Mouse (Mus musculus) midbrain, postnatal 0 days (tissue): ENCODE results near the gene Rnf144a. TPM values are rescaled to one million over a fixed set of nuclear protein-coding genes. Genes with fewer than 3 reads are reported as not detected.

ENCODE experiments used
- ATAC-seq: fragments of 200-750 bp; cut with Nextera tagmentation; 2 replicates; pipeline ENCODE4 v1.8.0; 2017; ENCODE audit warnings: moderate number of reproducible peaks, mild to moderate bottlenecking, moderate TSS enrichment, moderate library complexity; ENCODE audit not compliant: low FRiP score
- DNase-seq: peaks from one replicate; pipeline ENCODE4 v3.0.0-alpha.2; 2015; ENCODE audit warnings: low spot score
- H3K27ac ChIP-seq: fragments of 300-500 bp; sonication (generic); 2 replicates; pipeline ENCODE4 v1.5.1; 2014; ENCODE audit warnings: low read depth, mild to moderate bottlenecking, low read length, mixed read lengths
- H3K27me3 ChIP-seq: fragments of 300-500 bp; sonication (generic); 2 replicates; pipeline ENCODE4 v1.6.1; 2014; ENCODE audit warnings: low read length, control low read depth, mixed read lengths; ENCODE audit not compliant: insufficient read depth
- H3K36me3 ChIP-seq: fragments of 300-500 bp; sonication (generic); 2 replicates; pipeline ENCODE4 v1.6.1; 2014; ENCODE audit warnings: low read length, control low read depth, mixed read lengths; ENCODE audit not compliant: insufficient read depth
- H3K4me1 ChIP-seq: fragments of 300-500 bp; sonication (generic); 2 replicates; pipeline ENCODE4 v1.6.1; 2014; ENCODE audit warnings: mild to moderate bottlenecking, control low read depth, antibody characterized with exemption, low read length, mixed read lengths; ENCODE audit not compliant: insufficient read depth
- H3K4me2 ChIP-seq: fragments of 300-500 bp; sonication (generic); 2 replicates; pipeline ENCODE4 v1.6.1; 2014; ENCODE audit warnings: low read depth, mild to moderate bottlenecking, low read length, mixed read lengths; ENCODE audit not compliant: poor library complexity, severe bottlenecking
- H3K4me3 ChIP-seq: fragments of 300-500 bp; sonication (generic); 2 replicates; pipeline ENCODE4 v1.5.1; 2014; ENCODE audit warnings: low read depth, mild to moderate bottlenecking, low read length, moderate library complexity
- H3K9ac ChIP-seq: fragments of 300-500 bp; sonication (generic); replicated peaks from 2 replicates; pipeline ENCODE4 v1.6.1; 2014; ENCODE audit warnings: mild to moderate bottlenecking, low read length, moderate library complexity, mixed read lengths; ENCODE audit not compliant: poor library complexity, severe bottlenecking
- H3K9me3 ChIP-seq: fragments of 300-500 bp; sonication (generic); 2 replicates; pipeline ENCODE4 v1.6.1; 2016; ENCODE audit warnings: low read length, control low read depth
- CTCF ChIP-seq: IDR thresholded peaks from 2 replicates; pipeline ENCODE4 v1.5.1; 2016; ENCODE audit warnings: antibody characterized with exemption, mild to moderate bottlenecking
- WGBS: fragments of 180-500 bp; shearing (Covaris S2); extraction: QIAGEN DNeasy Blood & Tissue Kit; methylation state at CpG from one replicate; pipeline ENCODE4 v1.1.7; 2014; 5-methylcytosine and 5-hydroxymethylcytosine counted together
- polyA plus RNA-seq: library from polyadenylated mRNA; unstranded; fragments of >200 nt; fragmentation: Nextera tagmentation; extraction: Ambion mirVana; gene quantifications from 2 replicates; pipeline ENCODE4 v1.2.1, GENCODE M21; 2015
- total RNA-seq: library from RNA; depleted of rRNA; stranded (reverse); fragments of >200 nt; gene quantifications from 2 replicates; pipeline ENCODE4 v1.2.3, GENCODE M21; 2014; rRNA removed

The Rnf144a gene
- total RNA-seq (32.0 TPM in 2 replicates), polyA plus RNA-seq (20.3 and 22.0 TPM in 2 replicates)

DNA sequence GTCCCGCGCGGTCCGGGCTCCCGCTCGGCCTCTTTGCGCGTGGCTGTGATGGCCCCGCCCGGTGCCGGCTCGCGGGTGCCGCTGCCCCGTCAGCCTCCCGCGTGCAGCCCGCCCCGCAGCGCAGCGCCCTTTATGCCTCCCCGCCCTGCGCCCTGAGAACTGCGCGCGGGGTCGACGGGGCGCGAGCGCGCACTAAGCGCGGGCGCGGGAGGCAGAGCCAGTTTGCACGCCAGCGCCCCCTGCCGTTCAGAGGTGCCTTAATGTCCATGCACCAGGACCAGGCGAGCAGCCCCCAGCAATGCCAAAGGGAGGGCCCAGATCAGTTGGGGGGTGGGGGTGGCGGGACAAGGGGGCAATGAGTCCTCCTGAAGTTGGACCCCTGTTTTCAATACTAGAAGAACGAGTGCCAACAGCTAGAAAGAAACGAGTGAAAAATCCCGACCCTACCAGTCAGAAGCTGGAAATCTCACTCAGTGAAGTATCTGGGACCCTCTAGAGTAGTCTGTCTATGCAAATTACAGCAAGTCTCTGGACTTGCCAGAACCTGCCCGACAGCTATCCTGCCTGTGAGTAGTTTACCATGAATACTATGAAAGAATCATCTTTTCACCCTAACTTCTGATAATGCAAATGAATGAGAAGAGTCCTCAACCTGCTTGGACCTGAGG, at the start of gene Rnf144a:
Gene Rnf144a (minus strand): TSS at position 151 of the 668 bp plus-strand sequence.
- Histone ChIP-seq H3K27me3 (no peaks in the 10 kb centered on the region), H3K4me3 (peak within 1 kb of the TSS; percentile 93), H3K27ac (peak within 1 kb of the TSS; percentile 77), H3K4me1 (peaks cover 15% of the 10 kb centered on the region), H3K9ac (peak within 1 kb of the TSS; percentile 86), H3K9me3 (no peaks in the 10 kb centered on the region), H3K4me2 (peak within 1 kb of the TSS; percentile 92), H3K36me3 (no peaks in the 10 kb centered on the region)
- WGBS, result 2% methylated on average over 42 of the region's 45 CpGs
- ATAC-seq, result peak; percentile 90
- peak; percentile 88 for TF ChIP-seq CTCF
- peak; percentile 92 for DNase-seq

DNA sequence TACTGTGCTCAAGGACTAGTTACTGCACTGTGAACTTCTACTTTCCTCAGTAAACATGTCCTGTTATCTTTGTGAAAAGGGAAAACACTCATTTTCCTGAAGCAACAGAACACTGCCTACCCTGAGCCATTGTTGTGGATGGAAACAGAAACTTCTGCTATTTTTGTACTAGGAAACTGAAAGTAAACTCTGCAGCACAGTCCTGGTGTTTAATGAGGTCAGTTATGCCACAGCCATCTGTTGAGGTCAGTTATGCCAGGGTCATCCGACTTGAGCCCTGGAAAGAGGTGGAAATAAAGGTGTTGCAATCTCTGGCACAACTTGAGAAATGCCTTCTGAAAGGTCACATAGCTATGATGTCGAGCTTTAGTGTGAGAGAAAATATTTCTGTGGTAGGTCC, 45.0 kb upstream of the Rnf144a start:
- H3K4me1 ChIP-seq, result 0 out of 2 replicates have a peak, but pooled peaks cover 4% of the 10 kb centered on the region
- TF ChIP-seq CTCF, result no peak
- H3K27ac ChIP-seq, result no peak overlapping the region
- no peak overlapping the region for H3K4me2 ChIP-seq
- ATAC-seq (no peak), DNase-seq (no peak)
- no peaks in the 10 kb centered on the region for H3K9me3 ChIP-seq
- WGBS, result 66% methylated on average over 2 of the region's 2 CpGs
- H3K9ac ChIP-seq, result no peak overlapping the region
- H3K27me3 ChIP-seq, result no peaks in the 10 kb centered on the region
- no peak overlapping the region for H3K4me3 ChIP-seq
- no peaks in the 10 kb centered on the region for H3K36me3 ChIP-seq

DNA sequence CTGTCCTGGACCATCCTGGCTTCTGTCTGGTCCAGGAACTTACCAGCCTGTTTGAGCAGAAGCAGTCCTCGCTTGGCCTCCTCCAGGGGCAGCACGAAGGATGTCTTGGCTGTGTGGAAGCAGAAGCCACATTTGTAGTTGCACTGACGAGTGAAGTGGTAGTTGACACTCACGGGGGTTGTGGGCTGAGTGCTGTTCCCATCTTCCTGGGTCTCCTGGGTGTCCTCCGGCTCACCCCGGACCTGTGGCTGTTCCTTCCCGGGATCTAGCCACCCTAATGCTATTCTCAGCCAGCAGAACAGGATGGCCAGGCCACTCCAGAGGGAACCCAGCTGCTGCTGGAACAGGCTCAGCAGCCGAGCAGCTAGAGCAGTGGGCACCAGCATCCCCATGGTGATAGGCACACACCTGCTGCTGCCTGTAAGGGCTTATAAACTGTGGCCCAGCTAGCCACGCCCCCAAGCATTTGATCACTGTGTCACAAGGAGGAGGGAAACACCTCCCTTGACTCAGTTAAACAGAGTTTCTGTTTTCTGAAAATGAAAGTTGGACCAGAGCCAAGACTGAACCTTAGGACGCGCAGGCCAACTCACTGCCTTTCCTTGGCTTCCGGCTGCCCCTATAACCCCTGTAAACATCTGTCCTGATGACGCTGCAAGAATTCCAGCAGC, 41.1 kb upstream of the Rnf144a start, which contains the start of gene Rsad2:
Gene Rsad2 (minus strand): TSS at position 425 of the 671 bp plus-strand sequence.
- ATAC-seq, result no peak

DNA sequence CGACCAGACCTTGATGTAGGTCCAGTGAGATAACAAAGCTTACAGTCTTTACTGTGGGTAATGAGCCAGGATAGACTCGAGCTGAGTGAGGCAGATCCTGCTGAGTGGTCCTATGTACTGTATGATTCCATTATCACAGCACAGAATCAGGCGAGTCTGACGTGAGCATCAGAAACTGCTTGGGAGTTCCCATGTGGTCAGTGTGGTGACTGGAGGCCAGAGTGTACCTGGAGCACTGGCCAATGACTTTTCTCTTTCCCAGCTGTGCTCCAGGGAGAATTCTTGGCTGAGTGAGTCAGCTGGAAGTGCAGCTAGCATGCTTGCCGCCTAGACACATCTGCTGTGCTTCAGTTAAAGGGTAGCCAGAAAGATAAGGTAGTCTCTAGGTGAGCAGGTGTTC, 39.6 kb upstream of the Rnf144a start:
- Histone ChIP-seq H3K36me3 (no peaks in the 10 kb centered on the region), H3K9me3 (no peaks in the 10 kb centered on the region), H3K4me3 (no peak overlapping the region), H3K4me2 (no peak overlapping the region), H3K4me1 (0 out of 2 replicates have a peak, but pooled peaks cover 4% of the 10 kb centered on the region), H3K9ac (no peak overlapping the region), H3K27me3 (no peaks in the 10 kb centered on the region), H3K27ac (no peak overlapping the region)
- ATAC-seq (no peak), DNase-seq (no peak)
- WGBS, result 55% methylated on average over 5 of the region's 5 CpGs
- no peak for TF ChIP-seq CTCF

More for the DNA sequence above, 41.1 kb upstream of the Rnf144a start, which contains the start of gene Rsad2:
- TF ChIP-seq CTCF, result no peak
- Histone ChIP-seq H3K36me3 (no peaks in the 10 kb centered on the region), H3K9ac (no peak within 1 kb of the TSS), H3K27ac (no peak within 1 kb of the TSS), H3K4me1 (0 out of 2 replicates have a peak, but pooled peaks cover 4% of the 10 kb centered on the region), H3K9me3 (no peaks in the 10 kb centered on the region), H3K4me3 (0 out of 2 replicates have a peak within 1 kb of the TSS, but pooled peaks have one; percentile 0), H3K27me3 (no peaks in the 10 kb centered on the region), H3K4me2 (peak within 1 kb of the TSS; percentile 20; the same call in 1 of the 2 replicates)
- DNase-seq, result peak; percentile 47
- WGBS, result 50% methylated on average over 13 of the region's 13 CpGs

DNA sequence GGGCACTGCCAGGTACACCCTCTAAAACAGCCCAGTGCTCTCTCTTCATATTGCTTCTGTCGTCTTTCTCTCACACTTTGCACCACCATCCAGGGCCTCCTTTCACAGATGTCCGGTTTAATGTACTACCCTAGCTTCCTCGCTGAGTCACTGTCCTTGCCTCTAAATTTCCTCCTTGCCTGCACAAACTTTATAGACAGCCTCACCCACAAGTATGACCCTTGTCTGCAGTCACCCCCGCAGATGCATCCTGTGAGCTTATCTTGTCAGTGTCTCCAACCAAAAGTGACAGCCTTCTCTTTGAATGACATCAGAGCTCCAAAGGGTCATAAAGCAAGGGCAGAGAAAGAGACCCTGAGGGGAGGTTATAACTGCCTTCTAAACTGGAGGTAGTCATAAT, 37.9 kb upstream of the Rnf144a start:
- DNase-seq, result no peak
- no peak overlapping the region for H3K9ac ChIP-seq
- no peak overlapping the region for H3K27ac ChIP-seq
- no peak for ATAC-seq
- no peak for TF ChIP-seq CTCF
- H3K9me3 ChIP-seq, result no peaks in the 10 kb centered on the region
- H3K4me2 ChIP-seq, result no peak overlapping the region
- no peaks in the 10 kb centered on the region for H3K27me3 ChIP-seq
- H3K36me3 ChIP-seq, result no peaks in the 10 kb centered on the region
- no peak overlapping the region for H3K4me3 ChIP-seq
- 0 out of 2 replicates have a peak, but pooled peaks cover 4% of the 10 kb centered on the region for H3K4me1 ChIP-seq
- WGBS, result 88% methylated on average over 4 of the region's 4 CpGs

DNA sequence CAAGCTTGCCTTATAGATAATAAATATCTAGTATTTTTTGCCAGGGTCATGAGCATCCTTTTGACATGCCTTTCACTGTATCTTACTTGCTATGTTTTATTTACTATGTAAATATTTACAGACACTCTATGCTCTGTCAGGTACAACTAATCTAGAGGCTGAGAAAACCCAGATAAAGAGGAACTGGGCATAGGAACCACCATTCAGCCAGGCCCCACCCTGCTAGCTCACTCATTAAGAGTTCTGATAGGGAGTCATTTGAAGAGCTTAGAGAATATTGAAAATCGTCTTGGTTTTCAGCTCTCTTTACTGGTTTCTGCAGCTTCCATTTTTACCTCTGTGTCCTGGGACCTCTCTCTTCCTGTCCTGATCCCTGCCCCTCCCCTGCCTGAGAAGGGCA, 36.1 kb upstream of the Rnf144a start:
- Histone ChIP-seq H3K9me3 (no peaks in the 10 kb centered on the region), H3K27ac (no peak overlapping the region), H3K4me2 (no peak overlapping the region), H3K27me3 (no peaks in the 10 kb centered on the region), H3K4me1 (0 out of 2 replicates have a peak, but pooled peaks cover under 1% of the 10 kb centered on the region), H3K36me3 (no peaks in the 10 kb centered on the region), H3K9ac (no peak overlapping the region), H3K4me3 (no peak overlapping the region)
- no peak for TF ChIP-seq CTCF
- no peak for DNase-seq
- WGBS, result 24% methylated on average over 1 of the region's 1 CpGs
- no peak for ATAC-seq
